Mouse (Mus musculus): ENCODE measurements around the gene Arhgef17. TPM values are rescaled to one million over a fixed set of nuclear protein-coding genes. Genes with fewer than 3 reads are reported as not detected.

Gene Arhgef17
- total RNA-seq, 2 experiments from 2014 or later: 163 to 171 TPM

GRCm38 (mm10) chr7:100932481-100933007 lies 637 bp upstream of the Arhgef17 start:
- peak overlapping the region; percentile 87 for H3K27ac ChIP-seq
- peak overlapping the region; percentile 68 for H3K4me3 ChIP-seq
- DNase-seq (ENCODE audit: low spot score in 2 of 2): peak; percentile 69
- peak; percentile 82 for TF ChIP-seq CTCF (conservative IDR thresholded peaks at IDR 0.05)

- Histone ChIP-seq H3K27ac (peak overlapping the region; percentile 87), H3K4me3 (peak overlapping the region; percentile 68)
- TF ChIP-seq CTCF (conservative IDR thresholded peaks at IDR 0.05): no peak
- no peak for DNase-seq (ENCODE audit: low spot score in 2 of 2)
These were observed 486 bp downstream of the Arhgef17 start for GRCm38 (mm10) chr7:100931316-100931925.

GRCm38 (mm10) chr7:100930619-100931315 lies 1.1 kb downstream of the Arhgef17 start:
- peak overlapping the region; percentile 87 for H3K27ac ChIP-seq

DNA sequence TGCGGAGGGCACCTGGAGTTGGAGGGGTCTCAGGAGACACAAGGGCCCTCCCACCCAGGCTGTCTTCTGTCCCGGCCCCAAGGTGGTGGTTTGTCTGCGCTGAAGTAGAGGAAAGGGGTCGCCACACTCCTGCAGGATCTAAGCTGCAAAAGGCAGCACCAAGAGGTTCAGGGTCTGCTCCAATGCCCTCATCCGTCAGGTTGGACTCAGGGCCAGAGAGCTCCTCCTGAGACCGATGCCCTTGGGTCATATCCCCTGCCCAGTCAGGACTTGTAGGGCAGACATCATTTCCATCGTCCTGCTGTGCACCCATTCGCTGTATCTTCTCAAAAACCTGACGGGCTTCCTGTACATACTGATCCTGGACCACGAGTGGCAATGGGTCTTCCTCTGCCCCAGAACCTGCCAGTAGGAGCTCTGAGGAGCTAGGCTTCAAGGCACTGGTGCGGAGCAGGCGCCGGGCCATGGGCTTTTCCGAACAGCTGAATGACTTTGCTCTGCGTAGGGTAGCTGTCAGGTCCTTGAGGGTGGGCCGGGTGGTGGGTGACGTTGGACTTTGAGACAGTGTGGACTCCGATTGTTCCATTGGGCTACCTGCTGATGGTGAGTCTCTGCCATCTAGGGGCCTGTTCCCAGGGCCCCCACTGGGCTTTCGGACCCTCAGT lies 2.1 kb downstream of the Arhgef17 start:
- Histone ChIP-seq H3K4me3 (peak overlapping the region; percentile 68), H3K27ac (peak overlapping the region; percentile 87; the same call in 1 of the 2 replicates)
- TF ChIP-seq CTCF (conservative IDR thresholded peaks at IDR 0.05): no peak
- DNase-seq (ENCODE audit: low spot score in 2 of 2): no peak

More at GRCm38 (mm10) chr7:100930619-100931315, 1.1 kb downstream of the Arhgef17 start:
- no peak for TF ChIP-seq CTCF (conservative IDR thresholded peaks at IDR 0.05)
- peak overlapping the region; percentile 68 for H3K4me3 ChIP-seq
- DNase-seq (ENCODE audit: low spot score in 2 of 2): no peak

- H3K4me3 ChIP-seq: peak overlapping the region; percentile 68
- TF ChIP-seq CTCF (conservative IDR thresholded peaks at IDR 0.05): no peak
- no peak for DNase-seq (ENCODE audit: low spot score in 2 of 2)
- H3K27ac ChIP-seq: peak overlapping the region; percentile 87
These were observed 3.5 kb downstream of the Arhgef17 start for GRCm38 (mm10) chr7:100928456-100928855.

DNA sequence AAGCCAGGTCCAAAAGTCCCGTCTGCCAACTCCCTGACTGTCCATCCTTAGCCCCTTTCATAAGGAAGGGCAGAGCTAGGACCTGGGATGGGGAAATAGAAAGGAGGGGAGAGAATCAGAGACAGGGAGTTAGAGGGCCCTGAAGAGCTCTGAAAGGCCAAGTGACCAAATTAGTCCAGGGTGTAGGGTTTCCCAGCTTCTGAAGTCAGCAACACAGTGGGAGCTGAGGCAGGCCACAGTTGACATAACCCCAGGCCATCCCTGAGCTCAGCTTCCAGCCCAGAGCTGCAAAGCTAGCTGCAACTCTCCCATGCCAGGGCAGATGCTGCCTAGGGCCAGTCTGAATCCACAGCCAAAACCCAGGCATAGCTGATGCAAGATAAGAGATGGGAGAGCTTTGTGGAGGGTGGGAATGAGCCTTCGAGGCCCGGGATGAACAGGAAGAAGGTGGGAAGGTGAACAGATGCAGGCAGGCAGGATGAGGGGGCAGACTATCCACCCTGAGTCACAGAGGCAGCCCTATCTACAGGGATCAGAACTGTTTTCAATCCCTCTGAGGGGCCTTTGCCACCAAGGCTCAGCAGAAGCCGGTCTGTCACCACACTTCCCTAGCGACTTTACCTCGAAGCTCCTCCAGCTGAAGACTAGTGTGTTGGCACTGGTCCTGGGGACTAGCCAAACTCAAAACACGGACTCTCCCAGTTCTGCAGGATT lies 4.5 kb downstream of the Arhgef17 start:
- DNase-seq (ENCODE audit: low spot score in 2 of 2): no peak
- Histone ChIP-seq H3K27ac (peak overlapping the region; percentile 87), H3K4me3 (peak overlapping the region; percentile 68)
- TF ChIP-seq CTCF (conservative IDR thresholded peaks at IDR 0.05): no peak

GRCm38 (mm10) chr7:100926311-100926923 lies 5.5 kb downstream of the Arhgef17 start:
- H3K27ac ChIP-seq: peak overlapping the region; percentile 87
- no peak for TF ChIP-seq CTCF (conservative IDR thresholded peaks at IDR 0.05)
- H3K4me3 ChIP-seq: peak overlapping the region; percentile 68
- DNase-seq (ENCODE audit: low spot score in 2 of 2): peak; percentile 68 to 69

DNA sequence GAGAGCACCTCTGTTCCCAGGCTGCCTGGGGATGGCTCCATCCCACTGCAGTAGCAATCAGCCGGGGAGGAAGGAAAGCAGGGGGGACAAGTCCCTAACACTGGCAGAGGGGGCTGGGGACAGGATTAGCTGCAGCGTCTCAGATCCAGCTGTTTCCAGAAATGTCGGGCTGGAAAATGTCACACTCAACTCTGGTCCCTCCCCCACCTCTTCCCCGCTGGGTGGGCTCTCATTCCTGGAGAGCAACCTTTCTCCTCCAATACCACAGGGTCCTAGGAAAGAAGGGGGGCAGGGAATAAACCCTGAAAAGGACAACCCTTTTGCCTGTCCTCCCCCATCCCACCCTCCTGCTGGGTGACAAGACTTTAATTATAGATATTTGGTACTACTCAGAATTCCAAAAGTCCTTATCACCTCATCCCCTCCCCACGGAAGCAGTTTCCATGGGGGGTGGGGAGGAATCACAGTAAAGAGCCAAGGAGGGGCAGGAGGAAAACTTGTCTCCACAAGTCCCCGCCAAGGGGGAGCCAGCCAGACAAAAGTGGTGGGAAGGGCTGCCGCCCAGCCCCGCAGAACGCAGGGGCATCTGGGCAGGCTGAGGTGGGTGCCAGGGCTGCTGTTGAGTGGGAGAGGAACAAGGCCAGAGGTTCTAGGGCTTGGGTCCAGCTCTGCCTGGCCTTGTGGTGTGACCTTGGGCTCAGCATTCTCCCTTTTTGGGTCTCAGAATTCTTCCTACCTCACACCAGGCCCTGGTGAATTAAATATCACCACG lies 7.0 kb downstream of the Arhgef17 start:
- Histone ChIP-seq H3K27ac (peak overlapping the region; percentile 87), H3K4me3 (peak overlapping the region; percentile 34)
- DNase-seq (ENCODE audit: low spot score in 2 of 2): no peak
- TF ChIP-seq CTCF (conservative IDR thresholded peaks at IDR 0.05): no peak

DNA sequence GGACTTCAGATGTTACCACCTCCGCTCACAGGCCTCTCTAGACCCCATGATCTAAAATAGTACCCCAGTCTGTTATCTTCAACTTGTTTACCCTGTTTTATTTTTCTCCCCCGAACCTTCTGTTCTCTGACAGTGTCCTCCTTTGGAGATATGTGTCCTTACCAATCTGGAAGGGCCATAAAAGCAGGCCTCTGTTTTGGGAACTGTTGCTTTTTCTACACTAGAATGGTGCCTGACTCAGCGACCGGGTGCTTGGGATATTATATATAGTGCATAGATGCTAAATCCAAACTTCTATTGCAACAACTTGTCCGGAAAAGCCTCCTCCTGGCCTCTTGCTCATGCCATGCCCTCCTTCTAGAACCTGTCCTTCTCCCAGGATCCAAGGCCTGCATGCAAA lies 7.7 kb downstream of the Arhgef17 start:
- no peak for TF ChIP-seq CTCF (conservative IDR thresholded peaks at IDR 0.05)

DNA sequence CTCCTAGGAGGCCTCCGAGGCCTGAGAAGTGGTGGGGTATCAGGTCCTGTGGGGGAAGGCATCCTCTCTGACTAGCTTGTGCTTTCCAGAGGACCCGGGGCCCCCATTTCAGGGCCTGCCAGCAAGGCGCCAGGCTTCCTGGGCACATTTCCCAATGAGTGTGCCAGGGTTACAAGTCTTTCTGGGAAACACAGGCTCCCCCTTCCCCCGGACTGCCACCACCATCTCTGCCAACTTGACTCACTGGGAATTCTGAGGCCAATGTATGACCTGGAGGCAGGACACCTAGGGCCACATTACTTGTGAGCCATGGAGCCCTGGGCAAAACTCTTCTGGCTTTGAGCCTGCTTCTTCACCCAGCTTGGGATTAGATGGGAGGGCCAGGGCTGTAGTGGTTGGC lies 9.0 kb downstream of the Arhgef17 start:
- Histone ChIP-seq H3K4me3 (no peak overlapping the region), H3K27ac (peak overlapping the region; percentile 87; the same call in 1 of the 2 replicates)
- DNase-seq (ENCODE audit: low spot score in 2 of 2): no peak
- no peak for TF ChIP-seq CTCF (conservative IDR thresholded peaks at IDR 0.05)

More for the DNA sequence above, 7.7 kb downstream of the Arhgef17 start:
- Histone ChIP-seq H3K4me3 (peak overlapping the region; percentile 27; the same call in 1 of the 2 replicates), H3K27ac (peak overlapping the region; percentile 87)
- DNase-seq (ENCODE audit: low spot score in 2 of 2): no peak

DNA sequence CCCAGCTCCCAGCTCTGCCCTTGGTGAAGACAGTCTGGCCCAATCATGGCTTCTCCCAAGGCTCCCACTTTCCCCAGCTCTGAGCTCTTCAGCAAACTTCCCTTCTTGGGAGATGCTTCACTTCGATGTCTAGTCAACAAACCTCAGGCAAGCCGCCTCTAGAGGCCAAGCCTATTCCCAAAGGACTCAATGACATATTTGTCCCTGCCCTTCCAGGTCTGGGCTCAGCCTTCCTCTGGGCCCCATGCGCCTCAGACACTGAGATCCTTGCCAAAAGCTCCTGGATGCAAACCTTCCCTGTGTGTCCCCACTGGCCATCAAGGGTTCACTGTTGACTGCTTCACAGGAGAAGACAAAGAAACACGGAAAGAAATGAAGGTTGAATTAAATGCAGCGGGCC lies 10.6 kb downstream of the Arhgef17 start:
- no peak overlapping the region for H3K27ac ChIP-seq
- no peak for TF ChIP-seq CTCF (conservative IDR thresholded peaks at IDR 0.05)
- no peak overlapping the region for H3K4me3 ChIP-seq
- DNase-seq (ENCODE audit: low spot score in 2 of 2): no peak
